Mouse (Mus musculus): ENCODE data around the gene Klc3.
A peak's percentile ranks its signal among the peaks of the same experiment; 100 is the strongest.

Gene Klc3

DNA sequence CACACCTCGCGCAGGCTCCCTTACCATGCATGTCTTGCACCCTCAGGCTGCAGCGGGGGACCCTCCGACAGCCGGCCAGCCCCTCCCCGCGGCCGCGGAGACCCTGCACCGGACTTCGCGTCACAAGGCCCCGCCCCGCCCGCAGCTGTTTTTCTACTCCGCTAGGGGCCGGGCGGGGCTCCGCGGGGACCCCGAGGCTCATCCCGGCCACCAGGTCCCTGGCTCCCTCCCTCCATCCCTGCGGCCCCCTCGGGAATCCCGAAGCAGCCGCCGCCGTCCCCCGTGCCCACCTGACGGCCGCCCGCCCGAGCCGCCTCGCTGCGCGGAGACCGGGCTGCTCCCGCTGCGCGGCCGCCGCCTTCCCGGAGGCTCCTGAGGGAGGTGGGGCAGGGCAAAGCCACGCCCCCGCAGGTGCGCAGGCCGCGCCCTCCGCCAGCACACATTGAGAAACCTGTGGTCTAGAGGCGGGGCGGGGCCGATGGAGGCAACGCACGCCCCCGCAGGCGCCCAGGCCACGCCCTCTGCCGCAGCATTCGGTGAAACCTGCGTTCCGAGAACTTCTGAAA lies at the start of gene Klc3:
Klc3 (minus strand) TSS at position 374 of the 566 bp plus-strand sequence.
- peak; percentile 88 for DNase-seq

DNA sequence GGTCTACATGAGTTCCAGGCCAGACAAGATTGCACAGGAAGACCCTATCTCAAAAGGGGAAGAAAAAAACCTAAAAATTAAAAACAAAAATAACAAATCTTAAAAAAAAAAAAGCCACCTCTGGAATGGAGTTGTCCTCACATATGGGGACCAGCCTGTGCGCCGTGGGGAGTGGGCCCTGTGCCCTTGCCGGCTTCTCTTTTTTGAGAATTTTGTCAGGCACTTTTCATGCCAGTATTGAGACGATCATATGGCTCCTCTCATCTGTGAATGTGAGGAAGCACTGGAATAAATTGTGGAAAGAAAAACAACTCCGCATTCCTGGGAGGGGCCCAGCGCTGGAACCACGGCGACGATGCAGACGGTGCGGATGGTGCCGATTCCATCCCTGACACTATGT lies 45.3 kb upstream of the Klc3 start:
- no peak for DNase-seq

DNA sequence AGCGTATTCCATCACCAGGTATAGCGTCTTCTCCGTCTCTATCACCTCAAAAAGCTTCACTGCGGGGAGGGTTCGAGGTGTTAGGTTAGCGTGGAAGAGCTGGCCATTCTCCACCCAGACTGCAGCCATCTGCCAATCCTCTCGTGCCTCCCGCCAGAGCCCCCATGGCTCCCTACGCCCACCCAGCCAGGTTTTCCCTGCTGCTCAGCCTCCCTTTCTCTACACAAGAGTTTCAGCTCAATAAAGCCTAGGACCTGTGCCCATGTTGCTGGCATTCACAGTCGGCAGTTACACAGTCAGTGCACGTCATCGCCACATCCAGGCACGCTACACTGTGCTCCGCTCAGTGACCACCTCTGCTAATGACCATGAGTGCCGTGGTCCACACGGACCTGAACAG lies 43.8 kb upstream of the Klc3 start:
- DNase-seq = no peak

DNA sequence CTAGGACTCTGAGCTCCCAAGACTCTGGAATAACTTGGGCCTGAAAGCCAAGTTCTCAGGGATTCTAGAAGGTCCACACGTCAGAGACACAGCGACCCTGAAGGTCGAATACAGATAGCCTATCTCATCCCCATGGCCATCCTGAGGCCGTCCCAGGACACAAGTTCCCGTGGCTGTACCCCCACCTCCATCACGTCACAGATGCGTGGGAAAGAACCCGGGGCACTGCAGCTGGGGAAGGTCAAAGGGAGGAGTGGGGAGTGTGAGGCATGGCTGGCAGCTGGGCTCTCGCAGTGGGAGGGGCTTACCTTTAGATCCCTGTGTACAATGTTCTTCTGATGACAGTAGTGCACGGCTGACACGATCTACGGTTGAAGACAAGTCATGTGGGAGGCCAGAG lies 40.9 kb upstream of the Klc3 start:
- DNase-seq = no peak

DNA sequence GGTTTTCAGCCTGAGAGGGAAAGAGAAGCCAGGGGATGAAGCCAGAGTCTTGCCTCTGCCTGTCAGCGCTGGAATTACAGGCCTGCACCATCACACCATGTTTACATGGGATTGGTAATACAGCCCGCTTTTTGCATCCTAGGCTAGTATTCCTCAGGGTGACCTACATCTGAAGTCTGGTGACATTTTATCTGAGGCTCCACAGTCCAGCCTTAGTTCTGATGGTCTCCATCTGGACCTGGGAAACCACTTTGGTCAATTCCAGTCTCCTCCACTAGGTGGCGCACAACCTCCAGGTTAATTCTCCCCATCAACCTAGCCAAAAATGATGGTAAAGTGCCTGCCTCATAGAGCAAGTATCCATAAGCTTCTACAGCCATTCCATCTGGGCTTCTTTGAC lies 39.4 kb upstream of the Klc3 start:
- DNase-seq = peak; percentile 87

DNA sequence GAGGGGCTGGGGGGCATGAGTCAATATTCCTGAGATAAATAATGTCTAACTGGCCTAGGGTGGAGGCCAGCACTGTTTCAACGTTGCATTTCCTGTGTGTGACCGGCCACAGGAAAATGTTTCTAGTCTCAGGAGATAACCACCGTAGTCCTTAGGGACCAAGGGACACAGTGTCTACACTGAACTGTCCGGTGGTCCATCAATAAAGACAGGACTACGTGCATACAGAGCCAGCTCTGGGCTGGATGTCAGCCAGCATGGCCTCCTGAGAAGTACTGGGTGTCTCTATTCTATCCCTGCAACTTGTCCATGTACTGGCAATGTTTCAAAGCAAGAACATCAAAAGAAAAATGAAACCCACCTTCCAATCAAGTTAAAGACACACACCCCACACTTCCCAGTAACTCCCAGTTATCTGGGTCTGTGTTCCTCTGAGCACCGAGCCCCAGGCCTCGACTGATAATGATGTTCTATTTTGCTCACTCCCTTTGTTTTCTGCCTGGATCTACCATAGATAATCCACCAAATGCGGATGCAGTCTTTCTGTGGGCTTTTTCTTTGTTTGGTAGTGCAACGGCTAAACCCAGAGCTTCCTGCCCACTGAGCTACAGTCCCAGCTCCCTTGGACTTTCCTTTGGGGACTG lies 37.7 kb upstream of the Klc3 start:
- no peak for DNase-seq

DNA sequence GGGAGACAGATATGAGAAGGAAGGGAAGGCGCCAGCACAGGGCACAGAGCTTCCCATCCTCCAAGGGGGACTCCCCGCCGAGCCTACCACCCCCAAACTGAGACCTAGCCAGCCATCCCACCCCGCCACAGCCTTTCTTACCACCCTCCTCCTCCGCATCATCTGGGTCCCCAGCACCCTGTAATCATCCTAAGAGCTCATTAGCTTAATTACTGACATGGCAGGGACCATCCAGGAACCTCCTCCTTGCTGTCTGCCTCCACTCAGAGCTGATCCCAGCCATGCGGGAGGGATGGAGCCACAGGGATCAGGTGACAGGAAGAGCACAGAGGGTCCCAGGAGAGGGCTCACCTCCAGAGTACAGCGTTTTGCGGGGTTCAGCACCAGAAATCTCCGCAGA lies 33.1 kb upstream of the Klc3 start:
- no peak for DNase-seq

DNA sequence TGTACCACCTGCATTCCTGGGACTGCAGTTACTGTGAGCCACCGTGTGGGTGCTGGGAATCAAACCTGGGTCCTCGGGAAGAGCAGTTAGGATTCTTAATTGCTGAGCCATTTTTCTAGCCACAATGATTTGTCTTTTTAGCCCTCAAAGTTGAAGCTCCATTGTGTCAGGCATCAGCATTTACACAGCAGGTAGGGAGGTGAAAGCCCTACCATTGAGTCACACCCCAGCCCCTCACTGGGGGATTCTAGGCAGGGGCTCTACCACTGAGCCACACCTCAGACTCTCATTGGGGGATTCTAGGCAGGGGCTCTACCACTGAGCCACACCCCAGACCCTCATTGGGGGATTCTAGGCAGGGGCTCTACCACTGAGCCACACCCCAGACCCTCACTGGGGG lies 32.4 kb upstream of the Klc3 start:
- no peak for DNase-seq

DNA sequence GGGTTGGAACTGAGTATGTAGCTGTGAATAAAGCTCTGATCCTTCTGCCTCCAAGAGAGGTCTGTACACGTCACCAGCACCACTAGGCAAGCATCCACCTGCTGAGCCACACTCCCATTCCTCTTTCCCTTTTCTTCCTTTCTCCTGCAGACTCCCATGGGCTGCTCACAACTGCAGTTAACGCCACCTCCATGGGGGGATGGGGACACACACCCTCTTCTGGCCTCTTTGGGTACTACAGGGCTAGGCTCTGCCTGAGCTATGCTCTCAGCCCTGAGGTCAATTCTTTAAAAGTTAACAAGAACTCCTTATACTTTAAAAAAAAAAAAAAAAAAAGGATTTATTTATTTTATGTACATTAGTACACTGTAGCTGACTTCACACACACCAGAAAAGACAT lies 28.6 kb upstream of the Klc3 start:
- DNase-seq = no peak

DNA sequence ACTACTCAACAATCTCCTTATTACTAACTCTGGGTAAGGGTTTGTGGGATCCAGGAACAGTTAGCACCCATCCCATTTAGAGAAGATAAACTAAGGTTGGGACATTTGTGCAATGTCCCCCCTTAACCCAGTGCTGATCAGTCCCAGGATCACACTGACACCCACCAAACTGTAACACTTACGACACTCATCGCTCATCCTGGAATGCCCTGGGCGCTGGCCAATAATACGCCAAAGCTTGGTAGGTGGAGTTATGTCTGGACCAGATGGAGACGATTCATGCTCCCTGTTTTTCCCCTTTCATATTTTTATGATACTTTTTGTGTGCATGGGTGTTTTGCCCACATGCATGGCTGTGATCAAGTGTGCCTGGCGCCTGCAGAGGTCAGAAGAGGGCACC lies 26.5 kb upstream of the Klc3 start:
- no peak for DNase-seq

DNA sequence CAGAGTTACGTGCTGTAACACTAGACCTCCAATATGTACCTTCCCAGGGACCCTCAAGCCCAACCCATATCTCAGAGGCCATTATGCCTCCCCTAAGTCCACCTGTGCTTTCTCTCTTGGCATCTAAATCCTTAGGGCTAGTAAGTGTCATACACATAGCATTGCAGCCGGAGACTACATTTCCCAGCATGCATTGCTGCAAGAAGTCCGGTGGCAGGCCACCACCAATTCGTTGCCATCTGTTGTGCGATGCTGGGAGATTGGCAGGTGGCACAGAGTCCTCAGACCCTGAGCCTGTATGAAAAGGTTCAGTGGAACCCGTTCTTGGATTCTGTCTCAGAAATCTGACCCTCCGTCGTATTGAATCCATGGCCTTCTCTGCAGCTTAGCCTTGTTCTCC lies 25.8 kb upstream of the Klc3 start:
- no peak for DNase-seq

DNA sequence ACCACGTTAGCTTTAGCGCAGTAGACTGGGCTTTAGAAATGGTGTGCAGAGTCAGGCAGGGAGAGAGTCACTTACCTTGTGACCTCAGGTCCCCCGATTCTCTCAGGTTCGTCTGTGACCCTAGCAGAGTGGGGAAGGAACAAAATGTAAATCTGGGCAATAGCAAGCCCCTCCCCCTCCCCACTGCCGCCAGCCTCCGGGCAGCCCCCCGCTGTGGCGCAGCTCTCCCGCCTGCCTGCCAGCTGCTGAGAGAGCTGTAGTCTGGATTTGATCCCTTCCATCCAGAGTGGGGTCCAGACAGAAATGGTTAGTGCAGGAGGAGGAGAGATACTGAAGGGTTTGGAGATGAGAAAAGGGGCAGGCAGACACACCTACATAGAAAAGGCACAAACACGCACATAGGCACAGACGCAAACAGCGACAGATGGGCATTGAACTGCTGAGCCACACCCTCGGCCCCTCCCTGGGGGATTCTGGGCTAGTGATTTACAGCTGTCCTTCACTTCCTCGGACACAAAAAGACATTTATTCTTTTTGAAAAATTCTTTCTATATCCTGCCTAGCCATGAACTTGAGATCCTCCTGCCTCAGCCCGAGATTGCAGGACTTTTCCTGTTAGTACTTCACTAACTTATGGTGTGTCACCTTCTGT lies 24.2 kb upstream of the Klc3 start:
- DNase-seq = no peak

DNA sequence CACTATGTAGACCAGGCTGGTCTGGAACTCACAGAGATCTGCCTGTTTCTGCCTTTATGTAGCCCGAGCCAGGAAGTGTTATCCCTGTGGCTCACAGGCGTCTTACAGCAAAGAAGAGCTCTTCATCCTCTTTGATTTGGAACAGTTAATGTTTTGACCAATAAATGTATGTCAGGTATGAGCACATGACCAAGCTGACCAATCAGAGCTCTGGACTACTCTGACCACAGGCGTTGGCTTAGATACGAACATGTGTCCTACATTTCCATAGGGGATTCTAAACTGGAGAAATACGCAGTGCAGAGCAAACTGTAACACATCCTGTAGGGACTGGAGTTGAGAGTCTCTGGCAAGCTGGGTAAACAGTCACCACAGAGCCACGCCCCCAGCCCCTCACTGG lies 23.0 kb upstream of the Klc3 start:
- no peak for DNase-seq

DNA sequence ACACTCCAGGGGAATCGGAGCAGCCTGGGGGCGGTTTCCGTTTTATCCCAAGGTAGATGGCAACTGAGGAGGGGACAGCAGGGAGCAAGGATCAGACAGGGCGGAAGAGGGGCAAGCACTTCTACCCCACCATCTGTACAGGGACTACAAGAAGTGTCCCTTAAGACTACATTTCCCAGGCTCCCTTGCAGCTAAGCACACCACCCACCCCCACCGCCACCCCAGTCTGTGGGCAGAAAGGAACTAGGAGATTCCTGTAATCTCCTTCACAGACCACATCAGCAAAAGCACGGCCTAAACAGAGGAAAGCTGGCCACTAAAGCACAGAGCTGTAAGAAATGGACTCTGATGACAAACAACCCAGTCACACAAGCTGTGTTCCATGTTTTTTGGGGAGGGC lies 22.4 kb upstream of the Klc3 start:
- no peak for DNase-seq

DNA sequence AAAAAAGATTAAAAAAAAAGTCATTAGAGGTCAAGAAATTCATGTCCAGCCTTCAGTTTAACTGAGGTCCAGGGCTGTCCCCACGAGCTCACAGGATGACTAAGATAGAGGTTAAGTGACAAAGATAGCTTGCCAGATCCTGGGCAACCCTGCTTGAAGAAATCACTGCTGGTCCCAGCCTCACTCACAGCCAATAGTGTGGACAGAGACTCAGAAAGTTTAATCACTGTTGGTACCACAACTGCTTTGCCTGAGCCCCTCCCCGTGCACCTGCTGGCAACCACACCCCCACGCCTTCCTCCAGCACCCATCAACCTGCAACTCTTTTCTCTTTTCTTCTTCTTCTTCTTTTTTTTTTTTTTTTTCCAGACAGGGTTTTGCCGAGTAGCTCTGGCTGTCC lies 20.1 kb upstream of the Klc3 start:
- no peak for DNase-seq

DNA sequence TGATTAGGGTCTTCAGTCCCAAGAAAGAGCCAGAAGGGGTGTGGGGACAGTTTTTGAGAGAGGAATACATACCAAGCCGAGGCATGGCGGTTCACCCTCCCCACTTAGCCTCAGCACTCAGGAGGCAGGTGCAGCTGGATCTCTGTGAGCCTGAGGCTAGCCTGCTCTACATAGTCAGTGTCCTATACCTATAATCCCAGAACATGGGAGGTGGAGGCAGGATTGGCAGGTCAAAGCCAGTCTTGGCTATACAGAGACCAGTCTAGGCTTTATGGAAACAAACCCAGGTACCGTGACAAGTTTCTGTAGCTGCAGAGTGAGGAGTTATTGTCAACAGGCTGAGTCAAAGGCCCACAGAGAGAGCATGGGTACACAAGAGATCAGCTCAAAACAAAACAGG lies 19.2 kb upstream of the Klc3 start:
- DNase-seq = no peak

DNA sequence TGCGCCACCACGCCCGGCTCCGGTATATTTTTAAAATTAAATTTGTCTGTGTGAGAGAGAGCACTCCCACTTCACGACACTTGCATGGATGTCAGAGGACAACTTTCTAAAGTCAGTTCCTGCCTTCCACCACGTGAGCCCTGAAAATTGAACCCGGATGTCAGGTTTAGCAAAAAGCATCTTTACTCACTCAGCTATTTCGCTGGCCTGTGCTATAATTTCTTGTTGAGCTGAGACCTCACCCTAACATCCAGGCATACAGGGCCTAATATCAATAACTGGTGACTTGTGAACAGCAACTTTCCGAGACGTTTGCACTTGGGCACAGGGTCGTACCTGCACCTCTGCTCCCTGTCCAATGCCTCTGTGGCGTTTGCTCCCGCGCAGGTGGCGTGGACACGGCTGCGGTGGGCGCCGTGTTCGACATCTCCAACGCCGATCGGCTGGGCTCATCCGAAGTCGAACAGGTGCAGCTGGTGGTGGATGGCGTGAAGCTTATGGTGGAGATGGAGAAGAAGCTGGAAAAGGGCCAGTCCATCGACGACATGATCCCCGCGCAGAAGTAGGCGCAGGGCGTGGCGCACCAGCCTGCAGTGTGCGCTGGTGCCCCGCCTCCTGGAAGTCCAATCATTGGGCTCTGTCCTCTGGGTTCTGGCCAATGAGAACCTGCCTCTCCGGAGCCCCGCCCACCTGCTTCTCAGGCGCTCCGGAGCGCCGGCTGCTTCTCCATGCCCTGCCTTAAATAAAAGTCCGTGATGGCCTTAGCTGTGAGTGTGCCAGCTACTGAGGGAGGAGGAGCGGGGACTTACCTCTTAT lies 17.1 kb upstream of the Klc3 start:
- DNase-seq = peak; percentile 93

DNA sequence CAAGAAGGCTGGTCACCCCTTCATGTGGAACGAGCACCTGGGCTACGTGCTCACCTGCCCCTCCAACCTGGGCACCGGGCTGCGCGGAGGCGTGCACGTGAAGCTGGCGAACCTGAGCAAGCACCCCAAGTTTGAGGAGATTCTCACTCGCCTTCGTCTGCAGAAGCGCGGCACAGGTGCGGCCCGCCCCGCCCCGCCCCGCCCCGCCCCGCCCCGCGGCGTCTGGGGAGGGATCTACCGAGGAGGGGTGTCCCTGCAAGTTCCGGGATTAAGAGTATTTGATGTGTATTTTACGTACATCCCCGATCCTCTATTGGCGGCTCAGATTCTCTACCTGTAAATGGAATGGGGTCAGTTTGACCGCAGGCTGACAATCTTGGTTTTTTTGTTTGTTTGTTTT lies 16.2 kb upstream of the Klc3 start:
- no peak for DNase-seq

DNA sequence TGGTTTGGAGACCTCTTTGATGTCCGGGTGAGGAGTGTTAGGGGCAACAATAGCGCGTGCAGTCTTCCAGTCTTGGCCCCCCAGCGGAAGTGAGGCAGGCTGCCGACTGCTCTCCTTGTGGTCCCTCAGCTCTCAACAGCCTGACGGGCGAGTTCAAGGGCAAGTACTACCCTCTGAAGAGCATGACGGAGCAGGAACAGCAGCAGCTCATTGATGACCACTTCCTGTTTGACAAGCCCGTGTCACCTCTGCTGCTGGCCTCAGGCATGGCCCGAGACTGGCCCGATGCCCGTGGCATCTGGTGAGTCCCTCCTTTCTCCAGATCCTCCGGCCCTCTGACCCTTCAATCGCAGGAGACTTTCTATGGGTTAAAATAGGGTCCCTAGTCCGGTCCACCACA lies 12.7 kb upstream of the Klc3 start:
- DNase-seq = no peak

DNA sequence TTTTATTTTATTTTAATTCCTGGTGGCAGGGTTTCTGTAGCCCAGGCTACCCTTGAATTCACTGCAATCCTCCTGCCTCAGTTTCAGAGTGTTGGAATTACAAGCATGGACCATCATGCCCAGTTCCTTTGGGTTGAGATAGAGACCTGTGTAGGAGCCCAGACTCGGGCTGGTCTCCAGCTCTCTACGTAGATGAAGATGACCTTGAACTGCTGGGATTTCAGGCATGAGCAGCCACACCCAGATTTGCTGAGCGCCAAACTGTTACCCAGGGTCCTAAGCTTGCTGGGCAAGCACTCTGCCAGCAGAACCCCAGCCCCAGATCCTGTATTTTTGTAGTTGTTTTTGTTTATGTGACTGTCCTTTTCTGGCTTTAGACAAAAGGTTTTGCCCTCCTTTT lies 9.6 kb upstream of the Klc3 start:
- DNase-seq = no peak

DNA sequence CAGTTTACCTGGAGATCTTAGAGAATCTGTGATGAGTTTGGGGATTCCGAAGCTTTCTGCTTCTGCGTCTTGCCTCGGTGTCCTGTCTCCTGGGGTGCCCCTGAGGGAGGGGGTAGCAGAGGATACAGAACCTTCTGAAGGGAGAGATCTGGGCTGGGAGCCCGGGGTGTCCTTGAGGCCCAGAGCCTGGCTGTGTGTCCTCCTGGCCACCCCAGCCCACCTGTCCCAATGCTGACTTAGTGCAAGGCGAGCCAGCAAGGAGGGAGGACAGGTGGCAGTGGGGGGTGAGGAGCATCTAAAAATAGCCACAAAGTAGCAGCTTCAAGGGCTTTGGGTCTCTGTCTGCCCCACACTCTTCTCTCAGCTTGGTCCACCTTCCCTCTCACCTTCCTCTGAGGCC lies 7.9 kb upstream of the Klc3 start:
- DNase-seq = no peak

DNA sequence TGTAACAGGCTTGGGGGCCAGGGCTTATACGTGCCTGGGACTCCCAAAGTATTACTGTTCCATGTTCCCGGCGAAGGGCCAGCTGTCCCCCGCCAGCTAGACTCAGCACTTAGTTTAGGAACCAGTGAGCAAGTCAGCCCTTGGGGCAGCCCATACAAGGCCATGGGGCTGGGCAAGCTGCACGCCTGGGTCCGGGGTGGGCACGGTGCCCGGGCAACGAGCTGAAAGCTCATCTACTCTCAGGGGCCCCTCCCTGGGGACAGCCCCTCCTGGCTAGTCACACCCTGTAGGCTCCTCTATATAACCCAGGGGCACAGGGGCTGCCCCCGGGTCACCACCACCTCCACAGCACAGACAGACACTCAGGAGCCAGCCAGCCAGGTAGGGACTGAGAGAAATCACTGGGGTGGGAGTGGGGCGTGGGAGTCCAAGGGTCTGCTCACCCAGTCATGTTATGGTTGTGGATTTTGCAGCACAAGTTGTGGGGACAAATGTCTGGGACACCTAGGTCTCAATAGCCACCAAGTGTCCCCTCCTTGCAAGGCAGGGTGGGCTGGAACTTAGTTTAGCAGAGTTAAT lies 7.0 kb upstream of the Klc3 start:
- DNase-seq = no peak

DNA sequence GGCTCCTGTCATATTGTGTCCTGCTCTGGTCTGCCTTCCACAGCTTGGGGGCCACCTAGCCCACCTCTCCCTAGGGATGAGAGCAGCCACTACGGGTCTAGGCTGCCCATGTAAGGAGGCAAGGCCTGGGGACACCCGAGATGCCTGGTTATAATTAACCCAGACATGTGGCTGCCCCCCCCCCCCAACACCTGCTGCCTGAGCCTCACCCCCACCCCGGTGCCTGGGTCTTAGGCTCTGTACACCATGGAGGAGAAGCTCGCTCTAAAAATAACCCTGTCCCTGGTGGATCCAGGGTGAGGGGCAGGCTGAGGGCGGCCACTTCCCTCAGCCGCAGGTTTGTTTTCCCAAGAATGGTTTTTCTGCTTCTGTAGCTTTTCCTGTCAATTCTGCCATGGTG lies 5.8 kb upstream of the Klc3 start:
- DNase-seq = no peak

DNA sequence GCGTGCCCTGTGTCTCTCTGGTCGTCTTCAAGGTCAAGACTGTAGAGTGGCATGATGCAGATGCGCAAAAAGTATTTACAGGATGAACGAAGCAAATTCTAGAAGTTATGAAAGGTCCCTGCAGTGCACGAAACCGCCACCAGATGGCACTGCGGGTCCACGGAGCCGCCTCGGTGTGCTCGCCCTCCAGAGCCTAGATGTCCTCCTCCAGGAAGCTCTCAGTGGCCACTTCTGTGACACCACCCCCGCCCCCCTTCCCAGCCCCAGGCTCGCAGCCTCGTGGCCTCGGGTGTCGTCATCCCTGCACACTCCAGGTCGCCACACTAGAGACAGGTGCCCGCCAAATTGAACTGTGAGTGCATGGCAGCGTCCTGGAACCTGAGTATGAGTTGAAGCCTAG lies 1.5 kb upstream of the Klc3 start:
- peak; percentile 83 for DNase-seq

All from kidney, postnatal 14 days (tissue).